Mouse (Mus musculus) brain, embryonic 14.5 days (tissue): ENCODE measurements at regions not wholly inside any gene's neighbourhood (a gene's known extent, or its start where the extent isn't known, plus 50 kb on each side); places are given as distances from the start of the nearest gene placed in this dataset.

Experiments
- CTCF ChIP-seq: fragments of 200-500 bp; IDR thresholded peaks from 2 replicates; pipeline ENCODE4 v1.5.1; 2012; ENCODE audit warnings: inconsistent platforms, mild to moderate bottlenecking, moderate library complexity, borderline replicate concordance; ENCODE audit not compliant: insufficient read depth, insufficient read length; ENCODE audit errors: extremely low read depth
- POLR2A ChIP-seq: fragments of 200-500 bp; IDR thresholded peaks from 2 replicates; pipeline ENCODE4 v1.6.1; 2012; ENCODE audit warnings: mild to moderate bottlenecking, inconsistent platforms, borderline replicate concordance; ENCODE audit not compliant: poor library complexity, insufficient read depth, insufficient read length, severe bottlenecking; ENCODE audit errors: extremely low read depth

- no peak for TF ChIP-seq POLR2A
- no peak for TF ChIP-seq CTCF
Measured at GRCm38 (mm10) chr2:107785521-107785920, 495.1 kb downstream of the Kcna4 start.
